Mouse (Mus musculus) lung, postnatal 36 days (tissue): ENCODE measurements around the gene Actn3.
"Not testable (repeated sequence)": the region's sequence is repeated elsewhere in the genome, so short reads cannot be mapped to it uniquely, and the experiment has no call there.

Source experiments
- DNase-seq: peaks from one replicate; pipeline ENCODE4 v3.0.0; 2022; ENCODE audit warnings: mixed read lengths

Actn3 gene

GRCm38 (mm10) chr19:4877785-4878184 lies at the start of gene Actn3:
Actn3 (minus strand) TSS chr19:4877909.
- DNase-seq: peak; percentile 35

- DNase-seq: no peak
Measured at GRCm38 (mm10) chr19:4925121-4925860, 47.6 kb upstream of the Actn3 start.

GRCm38 (mm10) chr19:4919652-4920051 lies 41.9 kb upstream of the Actn3 start:
- DNase-seq: no peak

- peak; percentile 10 for DNase-seq
Measured at GRCm38 (mm10) chr19:4916827-4917226, 39.1 kb upstream of the Actn3 start.

- no peak for DNase-seq
Measured at GRCm38 (mm10) chr19:4915924-4916603, 38.4 kb upstream of the Actn3 start.

GRCm38 (mm10) chr19:4909376-4909775 lies 31.7 kb upstream of the Actn3 start:
- no peak for DNase-seq

GRCm38 (mm10) chr19:4908107-4908506 lies 30.4 kb upstream of the Actn3 start:
- DNase-seq: peak; percentile 37

GRCm38 (mm10) chr19:4905979-4906794 lies 28.5 kb upstream of the Actn3 start, which contains the start of gene Bbs1:
Bbs1 (minus strand) TSS chr19:4906628.
- DNase-seq: peak; percentile 83

- DNase-seq: no peak
Measured at GRCm38 (mm10) chr19:4899888-4900287, 22.2 kb upstream of the Actn3 start.

- DNase-seq: no peak
Measured at GRCm38 (mm10) chr19:4898972-4899371, 21.3 kb upstream of the Actn3 start.

GRCm38 (mm10) chr19:4896780-4897520 lies 19.2 kb upstream of the Actn3 start:
- DNase-seq: no peak

GRCm38 (mm10) chr19:4891798-4892197 lies 14.1 kb upstream of the Actn3 start:
- no peak for DNase-seq

GRCm38 (mm10) chr19:4889791-4890190 lies 12.1 kb upstream of the Actn3 start:
- DNase-seq: no peak

- DNase-seq: no peak
Measured at GRCm38 (mm10) chr19:4883961-4884360, 6.3 kb upstream of the Actn3 start.

GRCm38 (mm10) chr19:4879324-4879703 lies 1.6 kb upstream of the Actn3 start:
- no peak for DNase-seq

- DNase-seq: peak; percentile 95
Measured at GRCm38 (mm10) chr19:4878405-4879323, 955 bp upstream of the Actn3 start, which contains the start of gene Zdhhc24. Zdhhc24 (plus strand) TSS chr19:4878668.

GRCm38 (mm10) chr19:4876755-4877154 lies 954 bp downstream of the Actn3 start:
- no peak for DNase-seq

GRCm38 (mm10) chr19:4876241-4876640 lies 1.5 kb downstream of the Actn3 start:
- DNase-seq: no peak

GRCm38 (mm10) chr19:4874613-4875012 lies 3.1 kb downstream of the Actn3 start:
- DNase-seq: not testable (repeated sequence)

- DNase-seq: peak; percentile 21
Measured at GRCm38 (mm10) chr19:4865147-4865546, 12.6 kb downstream of the Actn3 start.

- no peak for DNase-seq
Measured at GRCm38 (mm10) chr19:4863048-4863447, 14.7 kb downstream of the Actn3 start.
